Mouse (Mus musculus) heart, embryonic 11.5 days (tissue): ENCODE measurements around the gene Eya2. TPM values are rescaled to one million over a fixed set of nuclear protein-coding genes. Genes with fewer than 3 reads are reported as not detected.

ENCODE experiments used
- ATAC-seq: fragments of 200-750 bp; cut with Nextera tagmentation; replicated peaks from 2 replicates; pipeline ENCODE4 v1.8.0; 2017; ENCODE audit warnings: moderate library complexity; ENCODE audit not compliant: insufficient number of reproducible peaks, low FRiP score, low TSS enrichment
- H3K27ac ChIP-seq: fragments of 300-500 bp; sonication (generic); 2 replicates; pipeline ENCODE4 v1.5.1; 2014; ENCODE audit warnings: mild to moderate bottlenecking, low read depth, low read length
- H3K27me3 ChIP-seq: fragments of 300-500 bp; sonication (generic); 2 replicates; pipeline ENCODE4 v1.6.1; 2014; ENCODE audit warnings: mild to moderate bottlenecking, low read length, mixed read lengths; ENCODE audit not compliant: control insufficient read depth, insufficient read depth
- H3K36me3 ChIP-seq: fragments of 300-500 bp; sonication (generic); 2 replicates; pipeline ENCODE4 v1.6.1; 2014; ENCODE audit warnings: mild to moderate bottlenecking, low read length, moderate library complexity, mixed read lengths; ENCODE audit not compliant: control insufficient read depth, insufficient read depth
- H3K4me1 ChIP-seq: fragments of 300-500 bp; sonication (generic); 2 replicates; pipeline ENCODE4 v1.6.1; 2014; ENCODE audit warnings: low read length; ENCODE audit not compliant: control insufficient read depth, insufficient read depth
- H3K4me2 ChIP-seq: fragments of 300-500 bp; sonication (generic); 2 replicates; pipeline ENCODE4 v1.6.1; 2014; ENCODE audit warnings: mild to moderate bottlenecking, moderate library complexity
- H3K4me3 ChIP-seq: fragments of 300-500 bp; sonication (generic); 2 replicates; pipeline ENCODE4 v1.5.1; 2014; ENCODE audit warnings: low read depth, low read length
- H3K9ac ChIP-seq: fragments of 300-500 bp; sonication (generic); 2 replicates; pipeline ENCODE4 v1.6.1; 2014; ENCODE audit warnings: mild to moderate bottlenecking, low read depth, low read length, moderate library complexity
- H3K9me3 ChIP-seq: fragments of 300-500 bp; sonication (generic); replicated peaks from 2 replicates; pipeline ENCODE4 v1.6.1; 2016; ENCODE audit warnings: low read length; ENCODE audit not compliant: control insufficient read depth
- WGBS: fragments of 180-500 bp; shearing (Covaris S2); extraction: QIAGEN DNeasy Blood & Tissue Kit; methylation state at CpG from one replicate; pipeline ENCODE4 v1.1.7; 2014; ENCODE audit not compliant: insufficient replicate concordance; 5-methylcytosine and 5-hydroxymethylcytosine counted together
- polyA plus RNA-seq: library from polyadenylated mRNA; unstranded; fragments of >200 nt; fragmentation: Nextera tagmentation; extraction: Ambion mirVana; gene quantifications from 2 replicates; pipeline ENCODE4 v1.2.1, GENCODE M21; 2014

Gene Eya2
- polyA plus RNA-seq, 1 experiment from 2014 or later: 0.72 TPM

DNA sequence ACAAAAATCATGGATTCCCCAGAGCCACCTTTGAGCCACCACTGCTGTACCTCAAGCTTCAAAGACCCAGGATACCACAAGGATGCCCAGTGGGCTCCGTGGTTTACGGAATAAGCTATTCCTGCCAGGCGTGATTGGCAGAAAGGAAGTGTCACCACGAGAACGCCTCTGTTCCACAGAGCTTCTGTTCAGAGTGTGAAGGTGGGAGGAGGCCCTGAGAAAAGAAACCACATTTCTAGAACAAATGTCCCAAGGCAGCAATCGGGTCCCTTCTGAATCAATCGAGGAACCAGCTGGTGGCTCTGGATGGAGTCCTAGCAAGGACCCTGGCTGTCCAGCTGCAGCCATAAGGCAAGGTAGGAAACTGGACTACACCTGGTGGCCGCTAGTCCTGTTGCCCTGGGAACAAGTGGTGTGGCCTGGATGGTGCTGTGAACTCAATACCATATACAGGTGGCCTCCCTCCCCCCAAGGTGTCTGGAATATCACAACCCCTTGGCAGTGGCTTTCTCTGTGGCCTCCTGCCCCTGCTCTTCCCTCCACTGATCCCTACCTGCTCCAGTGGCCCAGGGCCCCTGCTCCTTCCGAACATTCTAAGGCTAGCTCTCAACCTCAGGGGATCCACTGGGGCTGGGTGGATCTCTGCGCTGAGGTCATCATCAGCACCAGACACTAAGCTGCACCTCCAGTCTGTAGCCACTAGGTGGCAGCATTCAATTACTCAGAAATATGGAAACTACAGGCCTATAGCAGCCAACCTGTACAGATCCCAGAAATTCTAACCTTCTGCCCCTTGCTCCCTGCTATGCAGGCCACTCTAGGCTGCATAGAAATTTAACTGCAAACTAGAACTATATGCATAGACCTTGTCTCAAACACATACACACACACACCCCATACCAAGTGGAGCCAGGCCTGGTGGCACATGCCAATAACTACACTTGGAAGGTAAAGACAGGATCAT is 224.4 kb downstream of the Eya2 start:
- no peaks in the 10 kb centered on the region for H3K9me3 ChIP-seq
- H3K4me1 ChIP-seq: peaks cover 22% of the 10 kb centered on the region
- no peak overlapping the region for H3K4me3 ChIP-seq
- H3K36me3 ChIP-seq: peaks cover 14% of the 10 kb centered on the region
- no peak overlapping the region for H3K4me2 ChIP-seq
- WGBS: 77% methylated on average over 10 of the region's 10 CpGs
- H3K9ac ChIP-seq: no peak overlapping the region
- no peak overlapping the region for H3K27ac ChIP-seq
- ATAC-seq: no peak; the same call in 1 of the 2 replicates
- H3K27me3 ChIP-seq: no peaks in the 10 kb centered on the region

DNA sequence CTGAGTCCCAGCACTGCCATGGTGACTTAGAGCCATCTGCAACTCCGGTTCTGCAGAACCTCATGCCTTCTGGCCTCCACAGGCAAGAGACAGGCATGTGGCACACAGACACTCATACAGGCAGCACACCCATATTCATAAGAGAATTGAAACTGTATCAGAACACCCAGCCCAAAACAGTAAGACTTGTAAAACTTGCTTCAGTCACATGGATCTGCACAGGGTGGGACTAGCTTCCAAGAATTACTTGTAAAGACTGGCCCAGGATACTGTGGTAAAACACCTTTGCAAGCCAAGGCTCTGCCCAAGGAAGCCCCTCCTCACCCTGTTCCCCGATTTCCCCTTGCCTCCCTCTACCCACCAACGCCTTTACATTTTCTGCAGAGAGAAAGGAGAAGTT is 225.2 kb downstream of the Eya2 start:
- Histone ChIP-seq H3K4me1 (peaks cover 22% of the 10 kb centered on the region), H3K36me3 (peaks cover 17% of the 10 kb centered on the region), H3K9me3 (no peaks in the 10 kb centered on the region), H3K9ac (no peak overlapping the region), H3K27me3 (no peaks in the 10 kb centered on the region), H3K4me2 (no peak overlapping the region), H3K27ac (peak overlapping the region; percentile 54), H3K4me3 (no peak overlapping the region)
- WGBS: 77% methylated on average over 3 of the region's 3 CpGs
- no peak for ATAC-seq

DNA sequence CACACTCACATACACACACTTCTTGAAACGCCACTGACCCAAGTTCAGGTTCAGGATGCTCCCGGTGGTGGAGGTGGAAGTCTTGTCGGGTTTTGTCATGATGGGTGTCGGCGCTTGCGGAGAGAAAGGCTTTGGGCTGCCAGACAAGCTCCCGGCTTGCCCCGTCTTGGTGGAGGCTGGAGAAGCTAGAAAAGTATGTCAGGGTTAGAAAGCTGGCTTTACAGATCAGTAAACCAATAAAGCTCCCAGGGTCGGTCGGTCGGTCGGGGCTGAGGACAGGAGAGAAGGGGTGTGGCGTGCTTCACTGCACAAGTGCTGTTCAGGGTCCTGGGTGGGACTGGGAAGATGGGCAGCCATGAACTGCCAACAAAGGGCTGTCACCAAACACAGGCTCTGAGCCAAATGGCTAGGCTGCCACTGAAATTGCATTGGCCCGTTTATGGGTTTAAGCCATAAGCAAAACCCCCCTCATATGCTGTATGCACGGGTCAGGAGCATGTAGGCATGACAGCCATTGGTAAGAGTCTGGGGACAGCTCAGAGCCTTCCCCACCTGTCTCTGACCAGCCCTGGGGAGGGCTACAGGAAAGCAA is 225.8 kb downstream of the Eya2 start:
- Histone ChIP-seq H3K4me1 (peaks cover 22% of the 10 kb centered on the region), H3K9ac (no peak overlapping the region), H3K27ac (peak overlapping the region; percentile 54), H3K36me3 (peaks cover 20% of the 10 kb centered on the region), H3K27me3 (no peaks in the 10 kb centered on the region), H3K9me3 (no peaks in the 10 kb centered on the region), H3K4me3 (no peak overlapping the region), H3K4me2 (no peak overlapping the region)
- 75% methylated on average over 15 of the region's 15 CpGs for WGBS
- ATAC-seq: no peak

Other genes starting within 250 kb of the Eya2 start
- 0.28 and 0.69 TPM in 2 replicates for gene Zfp663, start 226.3 kb upstream of the Eya2 start, polyA plus RNA-seq
- 9.2 and 10.7 TPM in 2 replicates for gene Zfp334, start 206.8 kb upstream of the Eya2 start, polyA plus RNA-seq
- gene Ocstamp, start 194.6 kb upstream of the Eya2 start, polyA plus RNA-seq: 0.06 TPM in 1 of 2 replicates, not detected in the other
- gene Slc13a3, start 121.8 kb upstream of the Eya2 start, polyA plus RNA-seq: 0.29 and 0.61 TPM in 2 replicates
- gene Trp53rka, start 101.7 kb upstream of the Eya2 start, polyA plus RNA-seq: 24.8 and 28.1 TPM in 2 replicates
- 2.6 and 4.1 TPM in 2 replicates for gene Slc2a10, start 91.2 kb upstream of the Eya2 start, polyA plus RNA-seq